Mouse (Mus musculus) kidney, postnatal 10 days (tissue): ENCODE data around the gene Spdef.

Source experiments
- DNase-seq: peaks from one replicate; pipeline ENCODE4 v3.0.0; 2021; ENCODE audit warnings: mixed read lengths

The Spdef gene

DNA sequence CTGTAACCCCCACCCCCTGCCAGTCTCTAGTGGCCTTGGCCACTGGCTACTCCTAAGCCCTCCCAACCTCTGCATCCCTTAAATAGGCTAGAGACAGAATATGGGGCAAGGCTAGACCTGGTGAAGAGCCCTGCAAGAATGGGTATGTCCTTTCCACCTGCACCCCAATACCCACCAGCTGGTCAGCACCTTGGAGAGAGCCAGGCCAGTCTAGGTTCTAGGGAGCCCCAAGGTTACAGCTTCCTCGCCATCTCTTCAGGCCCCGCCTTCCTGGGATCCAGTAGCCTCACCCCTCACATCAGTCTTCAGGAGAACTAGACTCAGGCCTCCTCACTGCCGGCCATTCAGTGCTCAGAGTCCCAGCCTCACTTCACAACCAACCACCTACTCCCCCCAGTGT, 4.4 kb downstream of the Spdef start:
- no peak for DNase-seq

DNA sequence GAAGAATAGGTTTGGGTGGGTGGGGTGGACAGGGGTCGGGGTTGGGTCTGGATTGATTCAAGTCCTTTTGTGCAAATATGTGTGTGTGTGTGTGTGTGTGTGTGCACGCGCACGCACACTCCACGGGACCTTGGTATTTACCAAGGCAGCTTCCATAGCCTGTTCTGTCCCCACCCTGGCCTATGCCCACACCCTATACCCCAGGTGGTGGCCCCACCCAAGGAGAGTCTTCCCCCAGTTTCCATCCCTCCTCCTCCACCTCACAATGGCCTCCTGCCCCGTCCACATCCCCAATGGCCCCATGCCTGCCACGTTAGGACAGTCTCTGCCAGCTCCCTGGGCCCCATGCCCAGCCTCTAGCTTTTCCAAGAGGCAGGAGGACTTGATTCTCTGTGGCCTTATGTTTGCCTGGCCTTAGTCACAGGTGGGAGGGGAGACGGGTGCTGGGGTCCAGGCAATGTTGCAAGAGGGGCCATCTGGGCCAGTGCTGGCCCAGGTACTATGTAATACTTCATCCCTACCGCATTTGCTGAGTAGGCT, 7.6 kb downstream of the Spdef start:
- no peak for DNase-seq

DNA sequence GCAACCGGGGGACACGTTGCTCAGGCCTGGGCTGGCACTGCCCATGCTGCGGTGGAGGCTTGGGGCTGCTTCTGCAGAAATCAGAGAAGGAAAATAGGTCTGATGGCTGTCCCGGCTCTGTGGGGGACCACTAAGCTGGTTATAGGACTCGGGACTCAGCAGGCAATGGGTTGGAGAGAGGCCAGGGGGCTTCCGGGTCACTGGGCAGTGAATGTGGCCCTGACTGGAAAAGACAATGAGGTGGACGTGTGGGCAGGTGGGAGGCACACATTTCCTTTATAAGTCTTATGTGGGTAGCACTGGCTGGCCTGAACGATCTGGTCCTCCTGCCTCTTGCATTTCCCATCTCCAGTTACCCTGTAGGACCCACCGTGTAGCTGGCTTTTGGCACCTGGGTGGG, 8.4 kb downstream of the Spdef start:
- DNase-seq = no peak

DNA sequence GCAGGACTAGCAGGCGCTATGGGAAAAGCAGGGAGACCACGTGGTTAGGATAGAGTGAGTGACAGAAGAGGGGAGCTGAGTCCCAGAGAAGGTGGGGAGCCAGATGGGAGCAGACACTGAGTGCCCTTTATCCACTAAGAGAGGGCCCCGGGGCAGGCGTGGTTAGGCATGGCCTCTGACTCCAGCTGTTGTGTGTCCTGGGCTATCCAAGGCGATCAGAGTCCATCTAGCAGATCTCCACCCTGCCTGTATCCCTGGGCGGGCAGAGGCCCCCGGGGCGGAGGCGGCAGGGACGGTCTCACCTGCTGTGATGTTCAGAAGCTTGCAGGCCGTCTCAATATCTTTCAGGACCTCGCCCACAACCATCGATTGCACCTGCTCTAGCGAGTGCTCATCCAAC, 9.1 kb downstream of the Spdef start:
- no peak for DNase-seq

DNA sequence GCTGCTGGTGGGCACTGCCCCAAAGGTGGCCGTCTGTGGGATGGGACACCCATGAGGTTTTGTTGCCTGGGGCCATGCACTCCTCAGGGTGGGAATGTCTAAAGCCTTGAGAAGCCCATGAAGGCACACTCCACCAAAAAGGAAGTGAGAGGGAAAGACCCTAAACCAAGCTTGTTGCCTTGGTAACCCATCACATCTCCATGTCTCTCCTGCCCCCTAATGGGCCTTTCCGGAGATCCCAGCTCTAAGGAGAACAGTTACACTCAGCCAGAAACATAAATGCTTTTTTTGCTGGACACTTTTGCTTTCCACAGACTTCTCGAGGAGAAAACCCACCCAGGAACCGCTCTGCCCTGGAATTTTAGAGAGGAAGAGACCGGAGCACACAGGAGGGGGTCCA, 10.5 kb downstream of the Spdef start:
- peak; percentile 59 for DNase-seq

DNA sequence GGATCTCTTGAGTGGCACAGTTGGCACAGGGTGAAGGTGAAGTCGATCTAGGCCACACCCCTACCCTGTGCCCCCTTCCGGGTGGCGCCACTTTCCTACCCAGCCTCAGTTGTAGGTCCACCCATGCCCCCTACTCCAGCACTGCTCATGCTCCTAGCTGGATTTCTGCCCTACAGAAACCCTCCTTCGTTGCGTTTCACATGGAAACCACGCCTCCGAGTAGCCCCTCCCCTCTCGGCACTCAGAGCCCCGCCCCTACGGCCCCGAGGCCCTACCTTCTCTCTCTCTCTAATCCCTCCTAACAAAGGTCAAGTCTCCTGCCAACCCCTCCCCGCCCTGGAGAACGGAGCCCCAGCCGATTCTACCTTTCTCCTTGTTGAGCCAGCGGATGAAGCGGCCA, 12.0 kb downstream of the Spdef start:
- DNase-seq = peak; percentile 63

DNA sequence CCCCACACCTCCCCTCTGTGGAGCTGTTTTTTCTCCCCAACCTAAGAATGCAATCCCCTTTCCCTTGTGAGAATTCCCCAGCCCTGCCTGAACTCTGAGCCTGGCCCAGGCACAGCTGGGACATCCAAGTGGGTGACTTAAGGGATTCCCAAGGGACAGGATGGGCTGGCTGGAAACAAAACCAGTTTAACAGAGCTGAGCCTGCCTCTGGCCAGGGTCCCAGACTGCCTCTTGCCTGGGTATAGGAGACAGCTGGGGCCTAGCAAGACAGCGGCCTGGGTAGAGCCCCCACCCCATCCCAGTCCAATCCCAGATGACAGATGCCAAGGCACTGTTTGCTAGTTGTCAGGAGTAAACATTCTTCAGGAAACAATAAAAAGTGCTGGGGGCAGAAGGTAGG, 15.9 kb downstream of the Spdef start:
- peak; percentile 43 for DNase-seq

DNA sequence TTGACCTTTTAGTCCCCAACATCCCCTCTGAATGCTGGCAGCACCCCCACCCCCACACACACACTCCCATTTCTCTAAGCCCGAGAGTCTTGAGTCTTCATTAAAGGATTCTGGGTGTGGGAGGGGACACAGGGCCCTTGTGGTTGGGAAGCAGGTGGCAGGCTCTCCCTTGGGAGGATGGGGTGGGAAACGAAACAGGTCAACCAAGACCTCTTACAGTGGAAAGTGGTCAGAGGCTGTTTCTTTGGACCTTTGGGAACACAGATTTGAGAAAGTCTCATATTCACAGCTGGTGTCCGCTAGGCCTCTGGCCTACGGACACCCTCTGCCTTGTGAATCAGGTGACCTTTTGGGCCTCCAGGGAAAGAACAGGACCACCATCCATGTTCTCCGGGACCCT, 19.1 kb downstream of the Spdef start:
- DNase-seq = no peak

DNA sequence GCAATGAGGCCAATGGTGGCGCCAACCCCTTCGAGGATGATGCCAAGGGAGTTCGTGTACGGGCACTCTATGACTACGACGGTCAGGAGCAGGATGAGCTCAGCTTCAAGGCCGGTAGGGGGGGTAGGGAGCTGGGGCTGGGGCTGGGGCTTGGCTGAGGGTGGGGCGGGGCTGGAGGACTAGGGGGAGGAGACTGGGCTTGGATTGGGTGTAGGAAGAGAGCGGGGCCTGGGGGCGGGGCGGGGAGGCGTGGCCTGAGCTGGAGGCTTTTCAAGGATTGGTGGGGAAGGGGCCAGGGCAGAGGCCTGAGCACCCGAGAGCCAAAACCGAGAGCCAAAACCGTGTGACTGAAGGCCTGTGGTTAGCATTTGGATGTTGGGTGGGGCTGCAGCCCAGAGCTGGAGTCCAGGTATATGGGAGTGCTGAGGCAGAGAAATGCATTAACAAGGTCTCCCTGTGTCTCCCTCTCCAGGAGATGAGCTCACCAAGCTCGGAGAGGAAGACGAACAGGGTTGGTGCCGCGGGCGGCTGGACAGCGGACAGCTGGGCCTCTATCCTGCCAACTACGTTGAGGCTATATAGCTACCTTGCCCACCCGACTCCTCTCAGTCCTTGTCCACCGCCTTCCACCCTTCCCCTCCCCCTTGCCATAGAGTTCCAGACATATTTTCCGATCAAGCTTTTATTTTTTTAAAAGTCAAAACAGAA, 20.6 kb downstream of the Spdef start:
- DNase-seq = peak; percentile 92

DNA sequence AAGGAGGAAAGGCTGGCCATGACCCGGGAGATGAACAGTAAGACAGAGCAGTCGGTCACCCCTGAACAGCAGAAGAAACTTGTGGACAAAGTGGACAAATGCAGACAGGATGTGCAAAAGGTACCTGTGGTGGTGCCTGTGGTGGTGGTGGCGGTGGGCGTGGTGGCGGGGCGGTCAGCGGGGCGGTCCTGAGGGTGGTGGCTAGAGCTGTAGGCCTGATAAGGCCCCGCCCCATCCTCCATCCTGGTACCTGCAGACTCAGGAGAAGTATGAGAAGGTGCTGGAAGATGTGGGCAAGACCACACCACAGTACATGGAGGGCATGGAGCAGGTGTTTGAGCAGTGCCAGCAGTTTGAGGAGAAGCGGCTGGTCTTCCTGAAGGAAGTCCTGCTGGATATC, 23.1 kb downstream of the Spdef start:
- DNase-seq = no peak

DNA sequence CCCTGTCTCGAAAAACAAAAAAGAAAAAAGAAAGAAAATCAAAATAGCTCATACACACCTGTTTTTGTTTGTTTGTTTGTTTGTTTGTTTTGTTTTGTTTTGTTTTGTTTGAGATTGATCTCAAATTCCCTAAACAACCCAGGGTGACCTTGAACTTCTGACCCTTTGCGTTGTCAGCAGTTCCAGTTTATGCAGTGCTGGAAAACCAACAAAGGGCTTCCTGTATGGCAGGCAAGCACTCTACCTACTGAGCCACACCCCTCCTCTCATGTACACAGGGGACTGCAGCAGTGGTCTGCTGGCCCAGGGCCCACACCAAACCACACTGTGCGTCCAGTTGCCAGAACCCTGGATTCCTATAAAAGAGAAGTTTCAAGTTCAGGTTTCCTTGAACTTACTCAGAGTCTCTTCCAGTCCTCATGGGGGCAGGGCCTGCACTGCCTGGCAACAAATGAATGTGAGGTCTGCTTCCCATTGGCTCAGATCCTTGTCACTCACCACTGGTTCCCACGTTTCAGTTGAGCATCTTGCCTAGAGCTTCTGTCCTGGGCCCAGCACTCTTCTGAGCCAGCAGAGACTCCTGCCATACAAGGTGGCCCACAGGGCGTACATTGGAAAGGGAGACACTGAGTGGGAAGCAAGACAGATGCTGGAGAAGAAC, 24.7 kb downstream of the Spdef start:
- peak; percentile 60 for DNase-seq

DNA sequence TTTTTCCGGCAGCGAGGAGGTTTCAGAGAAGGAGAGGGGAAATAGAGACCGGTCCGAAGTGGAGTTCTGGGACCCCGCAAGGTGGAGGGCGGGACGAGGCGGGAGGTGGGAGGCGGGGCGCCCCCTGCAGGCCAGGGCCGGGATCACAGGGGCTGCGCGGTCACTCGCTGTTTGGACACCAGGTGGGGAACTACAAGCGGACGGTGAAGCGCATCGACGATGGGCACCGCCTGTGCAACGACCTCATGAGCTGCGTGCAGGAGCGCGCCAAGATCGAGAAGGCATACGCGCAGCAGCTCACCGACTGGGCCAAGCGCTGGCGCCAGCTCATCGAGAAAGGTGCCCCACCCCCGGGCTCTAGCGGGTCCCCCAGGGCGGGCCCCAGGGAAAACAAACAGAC, 26.2 kb downstream of the Spdef start:
- peak; percentile 72 for DNase-seq

DNA sequence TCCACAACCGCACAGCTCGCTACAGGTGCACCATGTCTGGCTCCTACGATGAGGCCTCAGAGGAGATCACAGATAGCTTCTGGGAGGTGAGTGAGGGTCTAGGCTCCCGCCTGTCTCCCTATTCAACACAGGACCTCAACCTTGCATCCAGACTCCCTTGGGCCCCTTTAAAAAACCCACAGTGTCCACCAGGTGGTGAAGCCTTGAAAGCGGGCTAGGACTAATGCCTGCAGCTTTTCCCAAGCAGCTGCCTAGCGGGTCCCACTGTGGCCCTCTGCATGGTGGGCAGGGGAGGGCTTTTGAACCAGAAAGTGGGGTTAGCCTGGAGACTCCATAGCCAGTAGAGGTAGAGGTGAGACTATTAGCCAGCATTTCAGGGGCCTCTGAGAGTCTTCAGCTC, 26.9 kb downstream of the Spdef start:
- no peak for DNase-seq

DNA sequence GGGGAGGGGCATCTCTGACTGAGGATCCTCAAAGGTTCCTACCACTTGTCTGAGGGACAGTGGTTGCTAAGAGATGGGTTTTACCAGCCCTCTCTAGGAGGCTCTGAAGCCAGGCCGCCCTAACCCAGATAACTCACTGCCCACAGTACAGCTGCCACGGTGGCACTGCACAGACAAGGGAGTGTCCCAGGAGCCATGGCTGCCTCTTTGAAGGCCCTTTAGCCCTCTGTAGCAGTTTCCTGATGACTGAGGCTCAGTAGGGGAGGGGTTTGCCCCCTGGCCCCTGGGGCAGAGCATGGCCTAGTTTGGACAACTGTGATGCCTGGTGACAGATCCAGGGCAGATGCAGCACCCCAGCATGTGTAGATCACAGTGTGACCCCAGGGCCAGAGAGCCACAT, 27.9 kb downstream of the Spdef start:
- DNase-seq = no peak

DNA sequence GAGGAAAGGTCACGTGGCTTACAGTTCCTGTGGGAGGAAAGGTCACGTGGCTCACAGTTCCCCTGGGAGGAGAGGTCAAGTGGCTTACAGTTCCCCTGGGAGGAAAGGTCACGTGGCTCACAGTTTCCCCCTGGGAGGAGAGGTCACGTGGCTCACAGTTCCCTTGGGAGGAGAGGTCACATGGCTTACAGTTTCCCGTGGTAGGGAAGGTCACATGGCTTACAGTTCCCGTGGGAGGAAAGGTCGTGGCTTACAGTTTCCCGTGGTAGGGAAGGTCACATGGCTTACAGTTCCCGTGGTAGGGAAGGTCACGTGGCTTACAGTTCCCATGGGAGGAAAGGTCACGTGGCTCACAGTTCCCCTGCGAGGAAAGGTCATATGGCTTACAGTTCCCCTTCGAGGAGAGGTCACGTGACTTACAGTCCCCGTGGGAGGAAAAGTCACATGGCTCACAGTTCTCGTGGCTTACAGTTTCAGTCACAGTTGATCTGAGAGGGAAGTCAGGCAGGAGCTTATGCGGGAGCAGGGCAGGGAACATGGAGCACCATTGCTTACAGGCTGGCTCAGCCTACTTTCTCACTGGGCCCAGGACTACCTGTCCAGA, 29.0 kb downstream of the Spdef start:
- no peak for DNase-seq

DNA sequence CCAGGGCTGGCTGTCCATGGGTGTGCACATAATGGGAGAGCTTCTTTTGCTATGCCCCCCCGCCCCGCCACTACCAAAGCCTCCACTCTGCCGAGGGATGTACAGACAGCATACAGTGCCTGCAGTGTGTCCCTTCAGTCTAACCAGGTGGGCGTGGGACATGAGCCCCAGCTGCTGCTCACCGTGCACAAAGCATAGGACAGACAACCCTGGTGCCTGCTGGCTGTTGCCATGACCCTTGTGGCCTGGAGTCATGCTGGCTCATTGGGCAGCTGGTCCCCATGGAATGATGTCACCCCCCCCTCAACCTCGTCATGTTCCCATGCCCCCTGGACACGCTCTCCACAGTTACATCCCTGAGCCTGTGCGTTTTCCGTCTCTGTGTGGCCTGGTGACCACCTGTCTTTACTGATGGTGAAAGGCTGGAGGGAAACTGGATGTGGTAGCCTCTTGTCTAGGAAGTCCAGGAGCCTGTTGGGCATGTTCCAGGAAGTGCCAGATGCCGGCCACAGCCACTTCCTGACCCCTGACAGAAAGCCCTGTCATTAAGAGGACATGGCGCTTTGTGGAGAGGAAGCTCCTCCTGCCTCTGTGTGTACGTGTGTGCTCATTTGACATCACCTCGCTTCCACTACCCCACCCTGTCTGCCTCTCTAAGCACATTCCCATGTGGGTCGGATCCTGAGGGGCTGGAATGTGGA, 37.6 kb downstream of the Spdef start:
- DNase-seq = no peak

DNA sequence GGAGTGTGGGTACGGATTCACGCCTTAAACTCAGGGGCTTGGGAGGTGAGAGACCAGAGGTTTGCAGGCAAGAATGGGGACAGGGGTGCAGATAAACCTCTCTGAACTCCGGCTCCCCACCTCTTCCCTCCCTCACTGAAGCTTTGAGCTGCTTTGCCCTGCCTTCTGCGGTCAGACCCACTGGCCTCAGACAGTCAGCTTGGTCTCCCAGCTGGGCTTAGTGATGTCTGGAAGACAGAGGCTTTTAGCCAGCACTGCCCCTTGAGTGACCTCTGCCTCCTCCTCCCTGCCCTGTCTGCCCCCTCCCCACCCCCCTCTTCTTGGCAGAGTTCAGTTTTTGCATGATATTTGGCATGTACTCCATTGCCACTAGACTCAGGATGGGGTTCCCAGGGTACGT, 42.4 kb downstream of the Spdef start:
- DNase-seq = no peak

DNA sequence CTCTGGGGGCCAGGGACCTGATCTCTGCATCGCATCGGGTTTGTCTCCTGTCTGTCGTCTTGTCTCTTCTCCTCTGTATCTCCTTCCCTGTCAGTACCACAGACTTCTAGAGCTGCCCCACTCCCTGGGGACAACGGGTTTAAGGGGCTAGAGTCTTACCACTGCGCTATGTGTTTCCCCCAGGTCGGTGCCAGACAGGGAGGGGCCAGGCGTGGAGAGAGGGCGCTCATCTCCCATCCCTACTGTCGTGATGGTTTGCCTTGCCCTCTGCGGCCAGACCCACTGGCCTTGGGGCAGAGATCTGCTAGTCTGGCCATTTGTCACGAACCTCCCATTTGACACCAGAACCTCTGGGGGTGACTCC, 43.2 kb downstream of the Spdef start:
- DNase-seq = no peak

DNA sequence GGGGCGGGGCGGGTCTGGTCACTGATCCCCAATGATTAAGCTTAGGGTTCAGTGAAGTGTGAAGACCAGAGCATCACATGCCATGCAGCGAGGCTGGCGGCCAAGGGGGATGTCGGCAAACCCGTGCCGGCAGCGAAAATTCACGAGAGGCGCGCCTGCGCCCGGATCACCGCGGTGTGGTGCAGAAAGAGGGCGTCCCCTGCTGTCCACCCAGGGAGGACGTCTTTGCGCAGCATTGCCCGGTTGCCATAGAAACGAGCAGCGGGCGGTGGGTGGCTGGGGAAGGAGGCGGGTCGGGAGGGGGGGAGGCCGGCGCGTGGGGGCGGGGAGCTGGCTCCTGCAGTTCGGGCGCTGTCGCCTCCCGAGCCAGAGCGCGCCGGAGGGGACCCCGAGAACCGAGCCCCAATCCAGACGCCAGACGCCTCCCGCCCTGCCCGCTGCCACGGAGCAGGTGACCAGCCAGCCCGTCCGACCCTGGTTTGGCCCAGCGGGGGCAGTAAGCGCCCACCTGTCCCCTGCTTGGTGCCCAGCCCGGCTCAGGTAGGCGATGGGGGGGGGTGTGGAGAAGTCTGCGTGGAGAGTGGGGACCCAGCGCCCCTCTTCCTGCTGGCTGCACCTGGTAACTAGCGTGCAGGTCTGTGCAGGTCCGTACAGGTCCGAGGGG, 43.7 kb downstream of the Spdef start:
- DNase-seq = peak; percentile 74

DNA sequence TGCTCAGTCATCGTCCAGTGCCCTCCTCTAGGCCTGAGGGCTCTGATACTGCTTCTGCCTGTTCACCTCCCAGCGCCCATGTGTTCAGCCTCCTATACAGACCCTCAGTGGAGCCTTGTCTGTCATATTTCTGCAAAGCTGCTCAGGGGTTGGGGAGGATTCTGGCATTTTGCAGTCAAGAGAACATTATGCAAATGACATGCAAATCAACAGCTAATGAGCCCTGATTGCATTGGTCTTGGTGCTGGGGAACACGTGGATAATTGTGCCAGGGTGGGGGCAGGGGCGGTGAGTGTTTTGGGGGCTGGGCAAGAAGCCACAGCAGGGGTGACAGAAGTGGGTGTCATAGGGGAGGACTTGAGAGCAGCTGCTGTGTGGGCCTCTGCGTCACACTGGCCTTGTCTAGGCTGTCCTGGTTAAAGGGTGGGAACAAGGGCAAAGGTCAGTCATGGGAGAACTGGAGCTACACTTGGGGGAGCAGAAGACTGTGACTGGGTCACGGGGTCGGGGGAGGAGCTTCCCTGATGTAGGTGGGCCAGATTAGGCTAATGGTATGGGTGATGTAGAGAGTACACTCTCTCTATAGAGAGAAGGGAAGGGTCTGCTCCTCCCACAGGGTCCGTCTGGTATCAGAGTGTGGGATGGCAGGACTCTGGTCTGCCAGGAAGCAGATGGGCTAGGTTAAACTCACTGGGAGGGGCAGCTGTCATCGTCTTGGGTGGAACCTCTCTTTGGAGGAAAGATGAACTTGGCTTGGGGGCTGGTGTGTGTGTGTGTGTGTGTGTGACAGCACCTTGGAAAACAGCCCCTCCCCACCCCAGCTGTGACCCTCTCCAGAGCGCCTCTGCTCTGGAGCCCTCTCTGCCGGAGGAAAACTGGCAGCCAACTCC, 49.6 kb downstream of the Spdef start:
- no peak for DNase-seq

DNA sequence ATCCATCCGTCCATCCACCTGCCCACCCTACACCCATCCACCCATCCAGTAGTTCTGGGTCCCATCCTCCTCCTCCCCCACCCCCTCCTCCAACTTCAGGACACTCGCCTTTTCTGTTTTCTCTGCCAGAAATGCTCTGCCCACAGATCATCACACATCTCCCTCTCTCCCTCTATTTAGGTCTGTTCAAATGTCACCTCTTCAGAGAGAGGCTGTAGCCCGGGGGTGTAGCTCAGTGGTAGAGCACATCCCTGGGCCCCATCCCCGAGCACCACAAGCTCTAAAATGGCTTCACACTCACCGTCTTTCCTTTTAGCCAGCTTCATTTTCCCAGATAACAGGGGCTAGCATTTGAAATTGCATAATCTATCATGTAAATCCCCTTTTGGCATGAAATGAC, 51.0 kb downstream of the Spdef start:
- no peak for DNase-seq

DNA sequence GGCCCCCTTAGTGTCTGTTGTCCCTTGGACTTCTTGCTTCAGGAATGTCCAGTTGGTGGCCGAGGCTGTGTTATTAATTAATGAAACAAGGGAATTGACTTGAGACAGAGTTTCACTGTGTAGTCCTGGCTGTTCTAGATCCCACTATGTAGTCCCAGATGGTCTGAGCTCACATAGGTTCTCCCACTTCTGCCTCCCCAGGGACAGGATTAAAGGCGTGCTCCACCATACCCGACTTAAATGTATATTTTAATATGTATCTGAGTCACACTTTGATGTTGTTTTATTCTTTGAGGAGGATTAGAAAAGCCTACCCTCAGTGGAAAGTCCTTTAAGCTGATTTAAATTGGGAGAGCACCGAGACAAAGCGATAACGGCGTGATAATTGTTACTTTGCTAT, 52.5 kb downstream of the Spdef start:
- DNase-seq = no peak
